Mouse (Mus musculus) hindbrain, postnatal 0 days (tissue): ENCODE measurements around the gene Gm10142. TPM values are rescaled to one million over a fixed set of nuclear protein-coding genes. Genes with fewer than 3 reads are reported as not detected.
"Not testable (repeated sequence)": the region's sequence is repeated elsewhere in the genome, so short reads cannot be mapped to it uniquely, and the experiment has no call there.

Experiments
- ATAC-seq: fragments of 200-750 bp; cut with Nextera tagmentation; 2 replicates; pipeline ENCODE4 v1.8.0; 2017; ENCODE audit warnings: mild to moderate bottlenecking, moderate TSS enrichment, moderate library complexity
- DNase-seq: peaks from one replicate; pipeline ENCODE4 v3.0.0-alpha.2; 2015; ENCODE audit warnings: low spot score
- H3K27ac ChIP-seq: fragments of 300-500 bp; sonication (generic); 2 replicates; pipeline ENCODE4 v1.5.1; 2014; ENCODE audit warnings: mild to moderate bottlenecking
- H3K27me3 ChIP-seq: fragments of 300-500 bp; sonication (generic); 2 replicates; pipeline ENCODE4 v1.6.1; 2014; ENCODE audit warnings: low read length, mixed read lengths; ENCODE audit not compliant: insufficient read depth
- H3K36me3 ChIP-seq: fragments of 300-500 bp; sonication (generic); 2 replicates; pipeline ENCODE4 v1.6.1; 2014; ENCODE audit warnings: low read length, mixed read lengths; ENCODE audit not compliant: insufficient read depth
- H3K4me1 ChIP-seq: fragments of 300-500 bp; sonication (generic); 2 replicates; pipeline ENCODE4 v1.6.1; 2014; ENCODE audit warnings: antibody characterized with exemption, low read length, mixed read lengths; ENCODE audit not compliant: insufficient read depth
- H3K4me2 ChIP-seq: fragments of 300-500 bp; sonication (generic); 2 replicates; pipeline ENCODE4 v1.6.1; 2014; ENCODE audit warnings: low read depth, mild to moderate bottlenecking, low read length, moderate library complexity, mixed read lengths
- H3K4me3 ChIP-seq: fragments of 300-500 bp; sonication (generic); 2 replicates; pipeline ENCODE4 v1.5.1; 2014; ENCODE audit warnings: low read length
- H3K9ac ChIP-seq: fragments of 300-500 bp; sonication (generic); replicated peaks from 2 replicates; pipeline ENCODE4 v1.6.1; 2014; ENCODE audit warnings: mild to moderate bottlenecking, low read length, moderate library complexity, mixed read lengths
- H3K9me3 ChIP-seq: fragments of 300-500 bp; sonication (generic); 2 replicates; pipeline ENCODE4 v1.6.1; 2016; ENCODE audit warnings: low read length, mixed read lengths
- CTCF ChIP-seq: IDR thresholded peaks from 2 replicates; pipeline ENCODE4 v1.5.1; 2016; ENCODE audit warnings: antibody characterized with exemption, control low read depth, low read depth
- WGBS: fragments of 180-500 bp; shearing (Covaris S2); extraction: QIAGEN DNeasy Blood & Tissue Kit; methylation state at CpG from one replicate; pipeline ENCODE4 v1.1.7; 2014; 5-methylcytosine and 5-hydroxymethylcytosine counted together
- polyA plus RNA-seq: library from polyadenylated mRNA; unstranded; fragments of >200 nt; fragmentation: Nextera tagmentation; extraction: Ambion mirVana; gene quantifications from 2 replicates; pipeline ENCODE4 v1.2.1, GENCODE M21; 2015
- total RNA-seq: library from RNA; depleted of rRNA; stranded (reverse); fragments of >200 nt; gene quantifications from 2 replicates; pipeline ENCODE4 v1.2.3, GENCODE M21; 2014

The Gm10142 gene
- total and polyA plus RNA-seq, 2 experiments from 2014 or later = not detected

DNA sequence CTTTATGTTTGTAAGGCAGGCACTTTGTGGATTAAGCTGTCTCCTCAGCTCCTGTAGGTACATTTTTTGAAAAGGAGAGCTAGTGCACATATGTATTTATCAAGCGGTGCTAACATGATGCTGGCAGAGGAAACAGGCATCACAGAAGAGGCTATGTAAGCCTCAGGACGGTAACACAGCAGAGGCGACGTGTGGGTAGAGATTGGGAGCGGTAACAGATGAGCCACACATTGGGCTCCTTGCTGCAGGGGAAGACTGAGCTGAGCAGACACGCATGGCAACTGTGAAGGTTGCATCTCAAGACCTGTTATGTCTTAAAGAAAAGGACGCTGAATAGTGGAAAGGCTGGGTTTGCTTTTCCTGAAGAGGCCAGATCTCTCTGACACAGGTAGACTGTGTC, 32.6 kb upstream of the Gm10142 start:
- Histone ChIP-seq H3K9ac (no peak overlapping the region), H3K27me3 (peaks cover 10% of the 10 kb centered on the region), H3K9me3 (no peaks in the 10 kb centered on the region), H3K4me1 (no peaks in the 10 kb centered on the region), H3K27ac (no peak overlapping the region), H3K36me3 (no peaks in the 10 kb centered on the region), H3K4me2 (no peak overlapping the region), H3K4me3 (no peak overlapping the region)
- DNase-seq = no peak
- 75% methylated on average over 7 of the region's 7 CpGs for WGBS
- TF ChIP-seq CTCF = no peak
- ATAC-seq = no peak

DNA sequence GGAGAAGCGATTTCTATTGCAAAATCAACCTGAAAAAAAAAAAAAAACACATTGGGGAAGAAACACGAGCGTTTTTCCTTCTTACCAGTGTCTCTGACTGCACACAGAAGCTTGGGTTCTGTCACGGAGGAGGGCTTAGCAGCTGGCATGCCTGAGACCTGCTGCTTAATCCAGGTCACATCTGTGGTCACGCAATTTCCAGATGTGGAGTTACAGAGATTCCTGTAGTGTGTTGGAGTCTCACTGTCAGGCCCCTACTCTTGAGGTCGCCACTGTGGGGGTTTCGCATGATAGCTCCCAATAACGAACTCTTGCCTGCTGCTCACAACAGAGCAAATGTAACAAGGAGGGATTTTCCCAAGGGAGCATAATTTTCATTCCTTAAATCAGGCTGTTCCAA, 31.4 kb upstream of the Gm10142 start:
- no peak overlapping the region for H3K9ac ChIP-seq
- no peak for ATAC-seq
- no peak overlapping the region for H3K4me3 ChIP-seq
- no peaks in the 10 kb centered on the region for H3K36me3 ChIP-seq
- TF ChIP-seq CTCF = no peak
- H3K27me3 ChIP-seq = 0 out of 2 replicates have a peak, but pooled peaks cover 3% of the 10 kb centered on the region
- H3K9me3 ChIP-seq = no peaks in the 10 kb centered on the region
- no peak overlapping the region for H3K27ac ChIP-seq
- no peak for DNase-seq
- H3K4me1 ChIP-seq = no peaks in the 10 kb centered on the region
- WGBS = 40% methylated on average over 8 of the region's 8 CpGs
- no peak overlapping the region for H3K4me2 ChIP-seq

DNA sequence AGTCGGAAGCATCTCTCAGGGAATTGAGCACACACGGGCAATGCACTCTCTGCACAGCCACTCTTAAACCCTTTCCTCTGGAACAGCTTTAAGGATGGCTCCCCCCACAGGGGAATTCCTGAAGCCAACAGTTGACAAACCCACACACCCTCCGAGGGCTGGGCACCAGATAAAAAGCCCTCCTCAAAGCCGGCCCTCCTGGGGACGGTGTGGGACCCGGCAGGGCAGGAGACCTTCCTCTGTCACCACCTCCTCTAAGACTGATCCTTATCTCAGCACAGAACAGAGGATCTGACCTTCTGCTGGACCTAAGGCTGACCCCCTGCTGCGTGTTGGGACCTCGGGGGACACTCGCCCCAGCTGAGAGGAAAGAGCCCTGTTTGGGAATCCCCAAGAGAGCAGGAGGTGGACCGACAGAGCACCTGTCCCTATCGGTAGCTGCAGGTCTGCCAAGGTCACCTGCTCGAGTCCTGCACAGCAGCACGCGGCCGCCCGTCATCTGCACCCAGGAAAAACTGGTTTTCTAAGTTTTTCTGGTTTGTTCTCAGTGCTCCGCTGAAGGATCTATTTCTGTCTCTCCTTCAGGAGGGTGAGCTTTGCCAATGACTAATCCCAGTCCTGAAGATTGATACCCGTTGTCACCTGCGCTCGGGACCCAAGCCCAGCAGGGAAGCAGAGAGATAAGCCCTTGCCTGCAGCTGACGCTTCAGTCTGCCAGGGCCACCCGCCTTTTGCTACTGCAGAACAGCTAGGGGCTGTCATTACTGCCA, 29.5 kb upstream of the Gm10142 start, which contains the start of gene Tspear:
Gene Tspear (plus strand): TSS at position 675 of the 770 bp plus-strand sequence.
- ATAC-seq = no peak
- WGBS = 9% methylated on average over 22 of the region's 22 CpGs

DNA sequence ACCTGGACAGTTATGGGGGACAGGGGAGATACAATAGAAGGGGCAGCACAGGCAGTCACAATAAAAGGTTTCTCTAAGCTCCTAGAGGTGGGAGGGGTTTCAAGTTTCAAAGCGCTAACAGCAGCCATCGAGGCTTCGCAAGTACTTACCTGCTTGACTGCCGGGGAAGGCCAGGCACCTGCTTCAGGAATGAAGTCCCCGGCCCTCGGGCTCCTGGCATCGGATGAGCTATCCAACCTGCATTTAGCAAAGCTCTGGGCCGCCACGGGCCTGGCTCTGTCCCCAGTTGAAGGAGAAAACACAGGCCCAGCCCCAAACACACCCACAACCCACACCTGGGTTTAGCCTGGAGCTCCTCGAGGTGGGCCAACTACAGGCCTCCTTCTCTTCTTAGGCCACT, 28.6 kb upstream of the Gm10142 start:
- Histone ChIP-seq H3K4me1 (no peaks in the 10 kb centered on the region), H3K9me3 (no peaks in the 10 kb centered on the region), H3K27ac (no peak overlapping the region), H3K9ac (no peak overlapping the region), H3K4me3 (no peak overlapping the region), H3K27me3 (0 out of 2 replicates have a peak, but pooled peaks cover 3% of the 10 kb centered on the region), H3K4me2 (no peak overlapping the region), H3K36me3 (no peaks in the 10 kb centered on the region)
- DNase-seq = no peak
- WGBS = 33% methylated on average over 10 of the region's 10 CpGs
- ATAC-seq = no peak
- TF ChIP-seq CTCF = no peak

More for the DNA sequence above, 29.5 kb upstream of the Gm10142 start, which contains the start of gene Tspear:
- Histone ChIP-seq H3K4me3 (no peak within 1 kb of the TSS), H3K36me3 (no peaks in the 10 kb centered on the region), H3K9ac (no peak within 1 kb of the TSS), H3K4me2 (no peak within 1 kb of the TSS), H3K27me3 (0 out of 2 replicates have a peak, but pooled peaks cover 3% of the 10 kb centered on the region), H3K27ac (no peak within 1 kb of the TSS), H3K4me1 (no peaks in the 10 kb centered on the region), H3K9me3 (no peaks in the 10 kb centered on the region)
- DNase-seq = no peak
- TF ChIP-seq CTCF = no peak

DNA sequence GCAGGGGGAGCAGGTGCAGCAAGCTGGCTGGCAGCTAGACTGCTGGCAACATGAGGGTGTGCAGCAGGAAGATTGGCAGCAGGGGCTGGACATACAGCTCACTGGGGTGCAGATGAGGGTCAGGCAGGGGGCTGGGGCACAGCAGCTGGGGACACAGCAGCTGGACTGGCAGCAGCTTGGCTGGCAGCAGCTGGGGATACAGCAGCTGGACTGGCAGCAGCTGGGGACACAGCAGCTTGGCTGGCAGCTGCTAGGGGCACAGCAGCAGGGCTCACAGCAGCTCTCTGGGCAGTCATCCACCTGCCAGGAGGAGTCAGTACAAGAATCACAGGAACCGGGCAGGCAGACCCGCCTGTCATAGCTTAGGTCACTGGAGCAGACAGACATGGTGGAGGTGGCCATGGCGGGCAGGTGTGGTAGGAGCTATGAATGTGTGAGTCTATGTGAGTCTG, 25.2 kb upstream of the Gm10142 start, which contains the start of gene Gm19402:
Gene Gm19402 (minus strand): TSS at position 402 of the 452 bp plus-strand sequence.
- not testable (repeated sequence) for H3K9me3 ChIP-seq, H3K9ac ChIP-seq, H3K27me3 ChIP-seq, ATAC-seq, H3K4me2 ChIP-seq, H3K4me3 ChIP-seq, DNase-seq, H3K27ac ChIP-seq, H3K36me3 ChIP-seq, H3K4me1 ChIP-seq
- 71% methylated on average over 3 of the region's 3 CpGs for WGBS

DNA sequence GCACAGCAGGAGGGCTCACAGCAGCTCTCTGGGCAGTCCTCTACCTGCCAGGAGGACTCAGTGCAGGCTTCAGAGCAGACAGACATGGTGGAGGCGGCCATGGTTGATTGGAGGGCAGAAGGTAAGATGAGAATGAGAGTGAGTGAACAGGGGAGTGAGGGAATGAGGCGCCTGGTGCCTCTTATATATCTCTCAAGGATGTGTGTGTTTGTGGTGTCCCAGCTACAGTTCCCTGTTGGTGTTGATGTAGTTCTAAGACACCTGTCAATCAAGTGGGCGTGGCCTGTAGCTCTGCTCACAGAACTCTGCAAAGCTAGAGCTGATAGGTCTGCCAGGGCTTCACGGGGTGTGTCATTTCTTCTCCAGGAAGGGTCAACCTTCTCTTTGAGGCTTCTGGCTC, 18.5 kb upstream of the Gm10142 start, which contains the start of gene Gm9508:
Gene Gm9508 (minus strand): TSS at position 101 of the 400 bp plus-strand sequence.
- no peaks in the 10 kb centered on the region for H3K36me3 ChIP-seq
- no peak within 1 kb of the TSS for H3K9ac ChIP-seq
- H3K4me3 ChIP-seq = no peak within 1 kb of the TSS
- TF ChIP-seq CTCF = no peak
- no peak within 1 kb of the TSS for H3K4me2 ChIP-seq
- H3K27ac ChIP-seq = no peak within 1 kb of the TSS
- WGBS = 36% methylated on average over 4 of the region's 4 CpGs
- no peak for DNase-seq
- H3K9me3 ChIP-seq = no peaks in the 10 kb centered on the region
- H3K4me1 ChIP-seq = no peaks in the 10 kb centered on the region
- H3K27me3 ChIP-seq = no peaks in the 10 kb centered on the region
- ATAC-seq = no peak

DNA sequence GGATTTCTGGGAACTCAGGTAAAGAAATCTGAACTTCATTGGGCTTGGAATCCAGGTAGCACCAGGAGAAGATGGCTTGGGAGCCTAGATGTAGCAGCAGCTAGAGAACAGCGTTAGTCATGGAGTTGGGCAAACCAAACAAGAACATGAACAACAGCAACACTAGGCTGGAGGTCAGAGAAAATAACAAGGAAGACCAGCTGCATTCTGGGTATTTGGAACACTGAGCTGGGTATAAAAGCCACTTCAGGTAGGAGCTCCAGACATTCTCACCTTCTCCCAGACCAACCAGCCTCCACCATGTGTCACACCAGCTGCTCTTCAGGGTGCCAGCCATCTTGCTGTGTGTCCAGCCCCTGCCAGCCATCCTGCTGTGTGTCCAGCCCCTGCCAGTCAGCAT, 9.3 kb upstream of the Gm10142 start, which contains the start of gene Gm10272:
Gene Gm10272 (plus strand): TSS at position 301 of the 400 bp plus-strand sequence.
- ATAC-seq (no peak), DNase-seq (no peak)
- no peak for TF ChIP-seq CTCF
- WGBS = 92% methylated on average over 1 of the region's 1 CpGs
- no peak within 1 kb of the TSS for H3K27ac ChIP-seq
- H3K4me1 ChIP-seq = no peaks in the 10 kb centered on the region
- no peaks in the 10 kb centered on the region for H3K36me3 ChIP-seq
- no peak within 1 kb of the TSS for H3K4me3 ChIP-seq
- no peak within 1 kb of the TSS for H3K4me2 ChIP-seq
- no peaks in the 10 kb centered on the region for H3K27me3 ChIP-seq
- no peak within 1 kb of the TSS for H3K9ac ChIP-seq
- H3K9me3 ChIP-seq = 0 out of 2 replicates have a peak, but pooled peaks cover 8% of the 10 kb centered on the region
